Mouse (Mus musculus): ENCODE results near the gene Fgg. TPM values are rescaled to one million over a fixed set of nuclear protein-coding genes. Genes with fewer than 3 reads are reported as not detected.

The Fgg gene
- polyA plus RNA-seq (2012; ENCODE audit: insufficient read depth, insufficient read length, missing spikeins) = 2.4 TPM in 1 of 2 replicates, not detected in the other

GRCm38 (mm10) chr3:83007557-83007956 is at the start of gene Fgg:
TSS of gene Fgg (plus strand) at chr3:83007724.
- no peak within 1 kb of the TSS for H3K27ac ChIP-seq (replicated peaks; ENCODE audit: low read depth, low read length)
- no peak within 1 kb of the TSS for H3K4me3 ChIP-seq (ENCODE audit: insufficient read depth, low read depth, low read length)
- no peaks in the 10 kb centered on the region for H3K4me1 ChIP-seq (ENCODE audit: control insufficient read depth, insufficient read depth, insufficient read length, low read length)

- Histone ChIP-seq H3K27ac (replicated peaks; ENCODE audit: low read depth, low read length) (no peak overlapping the region), H3K4me3 (ENCODE audit: insufficient read depth, low read depth, low read length) (no peak overlapping the region), H3K4me1 (ENCODE audit: control insufficient read depth, insufficient read depth, insufficient read length, low read length) (no peaks in the 10 kb centered on the region)
Measured at GRCm38 (mm10) chr3:82971046-82971445, 36.5 kb upstream of the Fgg start.

GRCm38 (mm10) chr3:82980818-82981217 is 26.7 kb upstream of the Fgg start:
- H3K4me1 ChIP-seq (ENCODE audit: control insufficient read depth, insufficient read depth, insufficient read length, low read length) = no peaks in the 10 kb centered on the region
- no peak overlapping the region for H3K27ac ChIP-seq (replicated peaks; ENCODE audit: low read depth, low read length)
- no peak overlapping the region for H3K4me3 ChIP-seq (ENCODE audit: insufficient read depth, low read depth, low read length)

GRCm38 (mm10) chr3:82981861-82982260 is 25.7 kb upstream of the Fgg start:
- Histone ChIP-seq H3K27ac (replicated peaks; ENCODE audit: low read depth, low read length) (no peak overlapping the region), H3K4me1 (ENCODE audit: control insufficient read depth, insufficient read depth, insufficient read length, low read length) (no peaks in the 10 kb centered on the region), H3K4me3 (ENCODE audit: insufficient read depth, low read depth, low read length) (no peak overlapping the region)

- no peak overlapping the region for H3K27ac ChIP-seq (replicated peaks; ENCODE audit: low read depth, low read length)
- H3K4me1 ChIP-seq (ENCODE audit: control insufficient read depth, insufficient read depth, insufficient read length, low read length) = no peaks in the 10 kb centered on the region
- H3K4me3 ChIP-seq (ENCODE audit: insufficient read depth, low read depth, low read length) = no peak overlapping the region
Measured at GRCm38 (mm10) chr3:82984840-82985239, 22.7 kb upstream of the Fgg start.

GRCm38 (mm10) chr3:82991963-82992362 is 15.6 kb upstream of the Fgg start:
- Histone ChIP-seq H3K4me3 (ENCODE audit: insufficient read depth, low read depth, low read length) (no peak overlapping the region), H3K27ac (replicated peaks; ENCODE audit: low read depth, low read length) (no peak overlapping the region), H3K4me1 (ENCODE audit: control insufficient read depth, insufficient read depth, insufficient read length, low read length) (no peaks in the 10 kb centered on the region)

- H3K4me3 ChIP-seq (ENCODE audit: insufficient read depth, low read depth, low read length) = no peak overlapping the region
Measured at GRCm38 (mm10) chr3:82992956-82993355, 14.6 kb upstream of the Fgg start.

GRCm38 (mm10) chr3:82995368-82995767 is 12.2 kb upstream of the Fgg start:
- no peak overlapping the region for H3K4me3 ChIP-seq (ENCODE audit: insufficient read depth, low read depth, low read length)
- H3K4me1 ChIP-seq (ENCODE audit: control insufficient read depth, insufficient read depth, insufficient read length, low read length) = no peaks in the 10 kb centered on the region
- H3K27ac ChIP-seq (replicated peaks; ENCODE audit: low read depth, low read length) = no peak overlapping the region

More at GRCm38 (mm10) chr3:82992956-82993355, 14.6 kb upstream of the Fgg start:
- Histone ChIP-seq H3K27ac (replicated peaks; ENCODE audit: low read depth, low read length) (no peak overlapping the region), H3K4me1 (ENCODE audit: control insufficient read depth, insufficient read depth, insufficient read length, low read length) (no peaks in the 10 kb centered on the region)

GRCm38 (mm10) chr3:82996656-82997055 is 10.9 kb upstream of the Fgg start:
- H3K4me3 ChIP-seq (ENCODE audit: insufficient read depth, low read depth, low read length) = no peak overlapping the region
- no peaks in the 10 kb centered on the region for H3K4me1 ChIP-seq (ENCODE audit: control insufficient read depth, insufficient read depth, insufficient read length, low read length)
- no peak overlapping the region for H3K27ac ChIP-seq (replicated peaks; ENCODE audit: low read depth, low read length)

- Histone ChIP-seq H3K27ac (replicated peaks; ENCODE audit: low read depth, low read length) (no peak overlapping the region), H3K4me3 (ENCODE audit: insufficient read depth, low read depth, low read length) (no peak overlapping the region), H3K4me1 (ENCODE audit: control insufficient read depth, insufficient read depth, insufficient read length, low read length) (no peaks in the 10 kb centered on the region)
Measured at GRCm38 (mm10) chr3:82998772-82999463, 8.6 kb upstream of the Fgg start.

GRCm38 (mm10) chr3:82999995-83000394 is 7.5 kb upstream of the Fgg start:
- H3K4me1 ChIP-seq (ENCODE audit: control insufficient read depth, insufficient read depth, insufficient read length, low read length) = no peaks in the 10 kb centered on the region
- no peak overlapping the region for H3K27ac ChIP-seq (replicated peaks; ENCODE audit: low read depth, low read length)
- no peak overlapping the region for H3K4me3 ChIP-seq (ENCODE audit: insufficient read depth, low read depth, low read length)

GRCm38 (mm10) chr3:83002191-83002590 is 5.3 kb upstream of the Fgg start:
- Histone ChIP-seq H3K4me3 (ENCODE audit: insufficient read depth, low read depth, low read length) (no peak overlapping the region), H3K27ac (replicated peaks; ENCODE audit: low read depth, low read length) (no peak overlapping the region), H3K4me1 (ENCODE audit: control insufficient read depth, insufficient read depth, insufficient read length, low read length) (no peaks in the 10 kb centered on the region)

GRCm38 (mm10) chr3:83003068-83003467 is 4.5 kb upstream of the Fgg start:
- no peaks in the 10 kb centered on the region for H3K4me1 ChIP-seq (ENCODE audit: control insufficient read depth, insufficient read depth, insufficient read length, low read length)
- H3K27ac ChIP-seq (replicated peaks; ENCODE audit: low read depth, low read length) = no peak overlapping the region

GRCm38 (mm10) chr3:83004801-83005200 is 2.7 kb upstream of the Fgg start:
- Histone ChIP-seq H3K4me3 (ENCODE audit: insufficient read depth, low read depth, low read length) (no peak overlapping the region), H3K27ac (replicated peaks; ENCODE audit: low read depth, low read length) (no peak overlapping the region)

More at GRCm38 (mm10) chr3:83003068-83003467, 4.5 kb upstream of the Fgg start:
- no peak overlapping the region for H3K4me3 ChIP-seq (ENCODE audit: insufficient read depth, low read depth, low read length)

GRCm38 (mm10) chr3:83010291-83010690 is 2.8 kb downstream of the Fgg start:
- Histone ChIP-seq H3K27ac (replicated peaks; ENCODE audit: low read depth, low read length) (no peak overlapping the region), H3K4me3 (ENCODE audit: insufficient read depth, low read depth, low read length) (no peak overlapping the region)

More at GRCm38 (mm10) chr3:83004801-83005200, 2.7 kb upstream of the Fgg start:
- no peaks in the 10 kb centered on the region for H3K4me1 ChIP-seq (ENCODE audit: control insufficient read depth, insufficient read depth, insufficient read length, low read length)

GRCm38 (mm10) chr3:83011136-83011535 is 3.6 kb downstream of the Fgg start:
- Histone ChIP-seq H3K4me1 (ENCODE audit: control insufficient read depth, insufficient read depth, insufficient read length, low read length) (no peaks in the 10 kb centered on the region), H3K4me3 (ENCODE audit: insufficient read depth, low read depth, low read length) (no peak overlapping the region), H3K27ac (replicated peaks; ENCODE audit: low read depth, low read length) (no peak overlapping the region)

More at GRCm38 (mm10) chr3:83010291-83010690, 2.8 kb downstream of the Fgg start:
- no peaks in the 10 kb centered on the region for H3K4me1 ChIP-seq (ENCODE audit: control insufficient read depth, insufficient read depth, insufficient read length, low read length)

Data from brown adipose tissue, adult 24 weeks (tissue).